Mouse (Mus musculus): Measurements from ENCODE around the gene Arhgef28. TPM values are rescaled to one million over a fixed set of nuclear protein-coding genes. Genes with fewer than 3 reads are reported as not detected.

Arhgef28 gene
- total and polyA plus RNA-seq, 3 experiments: 0.11 TPM; not detected in 2

DNA sequence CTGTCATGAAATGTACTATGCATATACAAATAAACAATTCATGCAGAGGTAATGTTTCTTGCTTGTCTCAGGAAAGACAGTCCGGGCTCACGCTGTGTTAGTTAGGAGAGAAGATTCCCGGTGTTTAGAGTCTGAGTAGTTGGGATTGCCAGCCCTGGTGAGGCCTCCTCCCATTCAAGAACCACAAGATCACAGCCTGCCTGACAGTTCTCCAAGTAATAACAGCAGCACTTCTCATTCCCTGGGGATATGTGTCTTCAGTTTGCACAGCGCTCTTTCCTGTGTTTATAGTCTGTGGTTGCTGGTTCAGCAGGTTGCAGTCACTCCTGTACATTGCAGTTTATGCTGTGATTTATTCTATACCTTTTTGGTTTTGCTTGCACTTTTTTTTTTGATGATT lies 329.8 kb downstream of the Arhgef28 start:
- DNase-seq (ENCODE audit: low spot score) (no peak), ATAC-seq (ENCODE audit: extremely low read depth, insufficient number of reproducible peaks, low FRiP score, poor library complexity, severe bottlenecking) (no peak)
- Histone ChIP-seq H3K9me3 (replicated peaks) (no peaks in the 10 kb centered on the region), H3K36me3 (replicated peaks) (no peaks in the 10 kb centered on the region), H3K4me1 (ENCODE audit: insufficient read depth, low read depth, low read length) (no peaks in the 10 kb centered on the region), H3K4me3 (ENCODE audit: low read depth, low read length) (no peak overlapping the region), H3K27me3 (ENCODE audit: insufficient read depth, low read length) (peaks cover 14% of the 10 kb centered on the region)
- no peak for TF ChIP-seq TAL1 (conservative IDR thresholded peaks at IDR 0.05; ENCODE audit: low read depth, low read length)
- TF ChIP-seq GATA2 (IDR thresholded peaks at IDR 0.05; ENCODE audit: borderline replicate concordance, low read depth, low read length): no peak
- no peak for TF ChIP-seq GATA1 (IDR thresholded peaks at IDR 0.05; ENCODE audit: borderline replicate concordance, low read length)
- no peak for TF ChIP-seq CTCF (IDR thresholded peaks at IDR 0.05; ENCODE audit: low read depth, low read length)
- TF ChIP-seq POLR2AphosphoS5 (IDR thresholded peaks at IDR 0.05; ENCODE audit: insufficient replicate concordance, low read depth, low read length): no peak

- DNase-seq (ENCODE audit: low spot score): no peak
- Histone ChIP-seq H3K9me3 (replicated peaks) (no peaks in the 10 kb centered on the region), H3K4me3 (ENCODE audit: low read depth, low read length) (no peak overlapping the region), H3K4me1 (ENCODE audit: insufficient read depth, low read depth, low read length) (no peaks in the 10 kb centered on the region), H3K36me3 (replicated peaks) (no peaks in the 10 kb centered on the region), H3K27me3 (ENCODE audit: insufficient read depth, low read length) (peaks cover 12% of the 10 kb centered on the region)
- no peak for ATAC-seq (ENCODE audit: extremely low read depth, insufficient number of reproducible peaks, low FRiP score, poor library complexity, severe bottlenecking)
- TF ChIP-seq CTCF (IDR thresholded peaks at IDR 0.05; ENCODE audit: low read depth, low read length) (no peak), TAL1 (conservative IDR thresholded peaks at IDR 0.05; ENCODE audit: low read depth, low read length) (no peak), GATA1 (IDR thresholded peaks at IDR 0.05; ENCODE audit: borderline replicate concordance, low read length) (no peak), POLR2AphosphoS5 (IDR thresholded peaks at IDR 0.05; ENCODE audit: insufficient replicate concordance, low read depth, low read length) (no peak), GATA2 (IDR thresholded peaks at IDR 0.05; ENCODE audit: borderline replicate concordance, low read depth, low read length) (no peak)
These were observed 330.2 kb downstream of the Arhgef28 start for GRCm38 (mm10) chr13:97876031-97876430.

- DNase-seq (ENCODE audit: low spot score) (no peak), ATAC-seq (ENCODE audit: extremely low read depth, insufficient number of reproducible peaks, low FRiP score, poor library complexity, severe bottlenecking) (no peak)
- H3K4me3 ChIP-seq (ENCODE audit: low read depth, low read length): no peak overlapping the region
- H3K36me3 ChIP-seq (replicated peaks): no peaks in the 10 kb centered on the region
- no peaks in the 10 kb centered on the region for H3K4me1 ChIP-seq (ENCODE audit: insufficient read depth, low read depth, low read length)
- no peaks in the 10 kb centered on the region for H3K9me3 ChIP-seq (replicated peaks)
- peaks cover 14% of the 10 kb centered on the region for H3K27me3 ChIP-seq (ENCODE audit: insufficient read depth, low read length)
- TF ChIP-seq CTCF (IDR thresholded peaks at IDR 0.05; ENCODE audit: low read depth, low read length): no peak
- no peak for TF ChIP-seq GATA2 (IDR thresholded peaks at IDR 0.05; ENCODE audit: borderline replicate concordance, low read depth, low read length)
- no peak for TF ChIP-seq POLR2AphosphoS5 (IDR thresholded peaks at IDR 0.05; ENCODE audit: insufficient replicate concordance, low read depth, low read length)
- no peak for TF ChIP-seq TAL1 (conservative IDR thresholded peaks at IDR 0.05; ENCODE audit: low read depth, low read length)
These were observed 336.8 kb downstream of the Arhgef28 start for GRCm38 (mm10) chr13:97869428-97869827.

- Histone ChIP-seq H3K4me1 (ENCODE audit: insufficient read depth, low read depth, low read length) (no peaks in the 10 kb centered on the region), H3K9me3 (replicated peaks) (no peaks in the 10 kb centered on the region), H3K4me3 (ENCODE audit: low read depth, low read length) (no peak overlapping the region), H3K27me3 (ENCODE audit: insufficient read depth, low read length) (peaks cover 26% of the 10 kb centered on the region), H3K36me3 (replicated peaks) (no peaks in the 10 kb centered on the region)
- DNase-seq (ENCODE audit: low spot score) (no peak), ATAC-seq (ENCODE audit: extremely low read depth, insufficient number of reproducible peaks, low FRiP score, poor library complexity, severe bottlenecking) (no peak)
- TF ChIP-seq CTCF (IDR thresholded peaks at IDR 0.05; ENCODE audit: low read depth, low read length): no peak
- no peak for TF ChIP-seq GATA1 (IDR thresholded peaks at IDR 0.05; ENCODE audit: borderline replicate concordance, low read length)
These were observed 338.8 kb downstream of the Arhgef28 start for GRCm38 (mm10) chr13:97867322-97867962.

- Histone ChIP-seq H3K4me1 (ENCODE audit: insufficient read depth, low read depth, low read length) (peaks cover 6% of the 10 kb centered on the region), H3K4me3 (ENCODE audit: low read depth, low read length) (no peak overlapping the region), H3K36me3 (replicated peaks) (no peaks in the 10 kb centered on the region), H3K27me3 (ENCODE audit: insufficient read depth, low read length) (peaks cover 31% of the 10 kb centered on the region), H3K9me3 (replicated peaks) (no peaks in the 10 kb centered on the region)
- ATAC-seq (ENCODE audit: extremely low read depth, insufficient number of reproducible peaks, low FRiP score, poor library complexity, severe bottlenecking) (no peak), DNase-seq (ENCODE audit: low spot score) (no peak)
- no peak for TF ChIP-seq GATA1 (IDR thresholded peaks at IDR 0.05; ENCODE audit: borderline replicate concordance, low read length)
- TF ChIP-seq TAL1 (conservative IDR thresholded peaks at IDR 0.05; ENCODE audit: low read depth, low read length): no peak
- TF ChIP-seq POLR2AphosphoS5 (IDR thresholded peaks at IDR 0.05; ENCODE audit: insufficient replicate concordance, low read depth, low read length): no peak
- no peak for TF ChIP-seq GATA2 (IDR thresholded peaks at IDR 0.05; ENCODE audit: borderline replicate concordance, low read depth, low read length)
- TF ChIP-seq CTCF (IDR thresholded peaks at IDR 0.05; ENCODE audit: low read depth, low read length): no peak
These were observed 347.2 kb downstream of the Arhgef28 start for GRCm38 (mm10) chr13:97859071-97859470.

GRCm38 (mm10) chr13:97857860-97858259 lies 348.4 kb downstream of the Arhgef28 start:
- DNase-seq (ENCODE audit: low spot score) (no peak), ATAC-seq (ENCODE audit: extremely low read depth, insufficient number of reproducible peaks, low FRiP score, poor library complexity, severe bottlenecking) (no peak)
- H3K36me3 ChIP-seq (replicated peaks): no peaks in the 10 kb centered on the region
- peaks cover 33% of the 10 kb centered on the region for H3K27me3 ChIP-seq (ENCODE audit: insufficient read depth, low read length)
- H3K9me3 ChIP-seq (replicated peaks): no peaks in the 10 kb centered on the region
- H3K4me1 ChIP-seq (ENCODE audit: insufficient read depth, low read depth, low read length): peaks cover 6% of the 10 kb centered on the region
- TF ChIP-seq POLR2AphosphoS5 (IDR thresholded peaks at IDR 0.05; ENCODE audit: insufficient replicate concordance, low read depth, low read length) (no peak), CTCF (IDR thresholded peaks at IDR 0.05; ENCODE audit: low read depth, low read length) (no peak), GATA1 (IDR thresholded peaks at IDR 0.05; ENCODE audit: borderline replicate concordance, low read length) (no peak), TAL1 (conservative IDR thresholded peaks at IDR 0.05; ENCODE audit: low read depth, low read length) (no peak), GATA2 (IDR thresholded peaks at IDR 0.05; ENCODE audit: borderline replicate concordance, low read depth, low read length) (no peak)
- H3K4me3 ChIP-seq (ENCODE audit: low read depth, low read length): no peak overlapping the region
